Mouse (Mus musculus): ENCODE data around the gene Gda. TPM values are rescaled to one million over a fixed set of nuclear protein-coding genes. Genes with fewer than 3 reads are reported as not detected.

The Gda gene
- total and polyA plus RNA-seq, 3 experiments: not detected

- DNase-seq (ENCODE audit: extremely low read depth): no peak
- H3K27me3 ChIP-seq (replicated peaks): no peaks in the 10 kb centered on the region
- H3K4me3 ChIP-seq (replicated peaks in 1 of 3; ENCODE audit: low read depth in 2 of 3, low read length in 2 of 3, poor library complexity in 1 of 3): no peak overlapping the region
- H3K9me3 ChIP-seq (replicated peaks; ENCODE audit: low read length): no peaks in the 10 kb centered on the region
- H3K36me3 ChIP-seq (replicated peaks in 1 of 2; ENCODE audit: control insufficient read depth in 1 of 2, insufficient read depth in 1 of 2, low read length in 1 of 2): no peaks in the 10 kb centered on the region
- TF ChIP-seq TBP (conservative IDR thresholded peaks at IDR 0.05; ENCODE audit: low read depth, low read length) (no peak), UBTF (IDR thresholded peaks at IDR 0.05; ENCODE audit: low read depth, low read length) (no peak), HCFC1 (IDR thresholded peaks at IDR 0.05; ENCODE audit: low read depth, low read length) (no peak), GABPA (IDR thresholded peaks at IDR 0.05; ENCODE audit: insufficient replicate concordance, low read depth, low read length) (no peak), MYC (IDR thresholded peaks at IDR 0.05; ENCODE audit: low read depth, low read length) (no peak), BHLHE40 (IDR thresholded peaks at IDR 0.05; ENCODE audit: low read depth, low read length) (no peak), NRF1 (IDR thresholded peaks at IDR 0.05; ENCODE audit: low read depth, low read length) (no peak), E2F4 (IDR thresholded peaks at IDR 0.05; ENCODE audit: insufficient replicate concordance, low read depth, low read length) (no peak), JUN (IDR thresholded peaks at IDR 0.05; ENCODE audit: insufficient read depth, low read depth, low read length) (no peak), CHD1 (IDR thresholded peaks at IDR 0.05; ENCODE audit: low read depth, low read length) (no peak), CTCF (conservative IDR thresholded peaks at IDR 0.05 in 1 of 2, IDR thresholded peaks at IDR 0.05 in 1 of 2; ENCODE audit: low read depth in 2 of 2, low read length in 2 of 2) (no peak)
- H3K4me2 ChIP-seq (ENCODE audit: insufficient read depth, low read depth, poor library complexity, severe bottlenecking): no peak overlapping the region
- no peaks in the 10 kb centered on the region for H3K79me2 ChIP-seq (replicated peaks; ENCODE audit: control insufficient read depth, extremely low read depth, insufficient read depth, poor library complexity, severe bottlenecking)
- no peak overlapping the region; the same call in 1 of the 2 replicates for H3K9ac ChIP-seq (ENCODE audit: insufficient read depth, low read depth)
- H3K27ac ChIP-seq (ENCODE audit: insufficient read depth, low read depth): no peak overlapping the region
- H3K4me1 ChIP-seq (ENCODE audit: control insufficient read depth in 1 of 2, insufficient read depth in 2 of 2): peaks cover 17 to 32% of the 10 kb centered on the region in 2 experiments
- in situ Hi-C loops (cut with MboI; ENCODE audit: low pct_ligation_motif_present, low pct_unique_long_range_greater_than_20kb, low sequenced_read_pairs): no loop called here
- dilution Hi-C loops (cut with MboI; ENCODE audit: extremely low pct_ligation_motif_present, extremely low pct_unique_long_range_greater_than_20kb, low sequenced_read_pairs): no loop called here
Measured at GRCm38 (mm10) chr19:21477780-21478179, 4.5 kb upstream of the Gda start.

- dilution Hi-C loops (cut with MboI; ENCODE audit: extremely low pct_ligation_motif_present, extremely low pct_unique_long_range_greater_than_20kb, low sequenced_read_pairs) (no loop called here), in situ Hi-C loops (cut with MboI; ENCODE audit: low pct_ligation_motif_present, low pct_unique_long_range_greater_than_20kb, low sequenced_read_pairs) (no loop called here)
- H3K4me1 ChIP-seq (ENCODE audit: control insufficient read depth in 1 of 2, insufficient read depth in 2 of 2): peaks cover 15 to 30% of the 10 kb centered on the region in 2 experiments
- peak overlapping the region; percentile 24 for H3K27ac ChIP-seq (ENCODE audit: insufficient read depth, low read depth)
- H3K79me2 ChIP-seq (replicated peaks; ENCODE audit: control insufficient read depth, extremely low read depth, insufficient read depth, poor library complexity, severe bottlenecking): no peaks in the 10 kb centered on the region
- H3K4me2 ChIP-seq (ENCODE audit: insufficient read depth, low read depth, poor library complexity, severe bottlenecking): peak overlapping the region; percentile 21; the same call in 1 of the 2 replicates
- H3K9ac ChIP-seq (ENCODE audit: insufficient read depth, low read depth): no peak overlapping the region; the same call in 1 of the 2 replicates
- DNase-seq (ENCODE audit: extremely low read depth): peak; percentile 61
- no peaks in the 10 kb centered on the region for H3K27me3 ChIP-seq (replicated peaks)
- no peak overlapping the region for H3K4me3 ChIP-seq (replicated peaks in 1 of 3; ENCODE audit: low read depth in 2 of 3, low read length in 2 of 3, poor library complexity in 1 of 3)
- peaks cover 4% of the 10 kb centered on the region for H3K9me3 ChIP-seq (replicated peaks; ENCODE audit: low read length)
- H3K36me3 ChIP-seq (replicated peaks in 1 of 2; ENCODE audit: control insufficient read depth in 1 of 2, insufficient read depth in 1 of 2, low read length in 1 of 2): no peaks in the 10 kb centered on the region
- TF ChIP-seq GABPA (IDR thresholded peaks at IDR 0.05; ENCODE audit: insufficient replicate concordance, low read depth, low read length) (no peak; the same call in 1 of the 2 replicates), ZNF384 (IDR thresholded peaks at IDR 0.05; ENCODE audit: low read depth, low read length) (no peak), ETS1 (conservative IDR thresholded peaks at IDR 0.05; ENCODE audit: low read depth, low read length) (peak; percentile 97), BHLHE40 (IDR thresholded peaks at IDR 0.05; ENCODE audit: low read depth, low read length) (peak; percentile 87), MEF2A (IDR thresholded peaks at IDR 0.05; ENCODE audit: borderline replicate concordance, low read depth, low read length) (peak; percentile 82), JUND (conservative IDR thresholded peaks at IDR 0.05; ENCODE audit: low read depth, low read length) (peak; percentile 98), SMC3 (IDR thresholded peaks at IDR 0.05; ENCODE audit: low read depth, low read length) (0 out of 2 replicates have a peak, but pooled peaks have one; percentile 9), MAX (IDR thresholded peaks at IDR 0.05; ENCODE audit: low read length) (peak; percentile 33; the same call in 1 of the 2 replicates), USF1 (IDR thresholded peaks at IDR 0.05; ENCODE audit: low read depth, low read length) (no peak), RAD21 (IDR thresholded peaks at IDR 0.05; ENCODE audit: low read depth, low read length) (no peak; the same call in none of the 2 replicates), EP300 (IDR thresholded peaks at IDR 0.05; ENCODE audit: low read length) (peak; percentile 100), NRF1 (IDR thresholded peaks at IDR 0.05; ENCODE audit: low read depth, low read length) (no peak), CHD2 (IDR thresholded peaks at IDR 0.05; ENCODE audit: low read length) (peak; percentile 84), MAZ (IDR thresholded peaks at IDR 0.05; ENCODE audit: low read depth, low read length) (0 out of 2 replicates have a peak, but pooled peaks have one; percentile 37), SIN3A (IDR thresholded peaks at IDR 0.05; ENCODE audit: low read length) (peak; percentile 58; the same call in 1 of the 2 replicates), MYC (IDR thresholded peaks at IDR 0.05; ENCODE audit: low read depth, low read length) (peak; percentile 35; the same call in 1 of the 2 replicates), RCOR1 (conservative IDR thresholded peaks at IDR 0.05; ENCODE audit: low read depth, low read length) (peak; percentile 95), JUN (IDR thresholded peaks at IDR 0.05; ENCODE audit: insufficient read depth, low read depth, low read length) (peak; percentile 99), IRF4 (IDR thresholded peaks at IDR 0.05; ENCODE audit: low read depth, low read length) (peak; percentile 99), MAFK (IDR thresholded peaks at IDR 0.05; ENCODE audit: insufficient replicate concordance, low read length) (peak; percentile 61; the same call in 1 of the 2 replicates), TCF12 (IDR thresholded peaks at IDR 0.05; ENCODE audit: low read depth, low read length) (peak; percentile 76)
Measured at GRCm38 (mm10) chr19:21476782-21477181, 3.5 kb upstream of the Gda start.

Data from CH12.LX (cell line).